Mouse (Mus musculus): Measurements from ENCODE around the gene Enpep. TPM values are rescaled to one million over a fixed set of nuclear protein-coding genes. Genes with fewer than 3 reads are reported as not detected.

Enpep gene
- total RNA-seq, 1 experiment, result 0.54 TPM

- TF ChIP-seq HCFC1 (IDR thresholded peaks at IDR 0.05; ENCODE audit: borderline replicate concordance, insufficient read depth, low read length) (no peak), CHD2 (IDR thresholded peaks at IDR 0.05; ENCODE audit: low read depth, low read length) (no peak), ZNF384 (IDR thresholded peaks at IDR 0.05; ENCODE audit: low read depth, low read length) (no peak), MAFK (IDR thresholded peaks at IDR 0.05; ENCODE audit: insufficient read depth, low read depth, low read length) (no peak), ZC3H11A (IDR thresholded peaks at IDR 0.05; ENCODE audit: borderline replicate concordance, low read depth, low read length) (no peak)
- no peak for DNase-seq (ENCODE audit: low read depth, low spot score)
- Histone ChIP-seq H3K4me1 (ENCODE audit: control insufficient read depth in 2 of 2, insufficient read depth in 2 of 2, low read length in 2 of 2, poor library complexity in 1 of 2) (no peaks in the 10 kb centered on the region), H3K4me3 (ENCODE audit: insufficient read depth in 1 of 2, low read depth in 1 of 2, low read length in 2 of 2, poor library complexity in 1 of 2, severe bottlenecking in 1 of 2) (no peak overlapping the region), H3K9ac (ENCODE audit: insufficient read depth, low read depth, low read length, poor library complexity, severe bottlenecking) (no peak overlapping the region), H3K9me3 (ENCODE audit: control insufficient read depth, insufficient read depth, low read depth, low read length) (no peaks in the 10 kb centered on the region), H3K27ac (ENCODE audit: insufficient read depth, low read depth, low read length, poor library complexity, severe bottlenecking) (no peak overlapping the region), H3K36me3 (ENCODE audit: control insufficient read depth, insufficient read depth, low read length, poor library complexity, severe bottlenecking) (no peaks in the 10 kb centered on the region)
- in situ Hi-C loops (cut with MboI; ENCODE audit: low sequenced_read_pairs in 2 of 2, unreplicated experiment in 2 of 2), result no loop called here
Observed at GRCm38 (mm10) chr3:129279441-129279840, 53.1 kb downstream of the Enpep start.

GRCm38 (mm10) chr3:129273156-129273831, 59.2 kb downstream of the Enpep start:
- no peaks in the 10 kb centered on the region for H3K9me3 ChIP-seq (ENCODE audit: control insufficient read depth, insufficient read depth, low read depth, low read length)
- no peak overlapping the region for H3K4me3 ChIP-seq (ENCODE audit: insufficient read depth in 1 of 2, low read depth in 1 of 2, low read length in 2 of 2, poor library complexity in 1 of 2, severe bottlenecking in 1 of 2)
- in situ Hi-C loops (cut with MboI; ENCODE audit: low sequenced_read_pairs in 2 of 2, unreplicated experiment in 2 of 2), result no loop called here
- H3K9ac ChIP-seq (ENCODE audit: insufficient read depth, low read depth, low read length, poor library complexity, severe bottlenecking), result no peak overlapping the region
- DNase-seq (ENCODE audit: low read depth, low spot score), result no peak
- H3K4me1 ChIP-seq (ENCODE audit: control insufficient read depth in 2 of 2, insufficient read depth in 2 of 2, low read length in 2 of 2, poor library complexity in 1 of 2), result no peaks in the 10 kb centered on the region
- no peak for TF ChIP-seq HCFC1 (IDR thresholded peaks at IDR 0.05; ENCODE audit: borderline replicate concordance, insufficient read depth, low read length)
- TF ChIP-seq CHD2 (IDR thresholded peaks at IDR 0.05; ENCODE audit: low read depth, low read length), result no peak
- TF ChIP-seq ZC3H11A (IDR thresholded peaks at IDR 0.05; ENCODE audit: borderline replicate concordance, low read depth, low read length), result no peak
- no peak for TF ChIP-seq MAFK (IDR thresholded peaks at IDR 0.05; ENCODE audit: insufficient read depth, low read depth, low read length)
- TF ChIP-seq ZNF384 (IDR thresholded peaks at IDR 0.05; ENCODE audit: low read depth, low read length), result no peak
- H3K36me3 ChIP-seq (ENCODE audit: control insufficient read depth, insufficient read depth, low read length, poor library complexity, severe bottlenecking), result no peaks in the 10 kb centered on the region
- no peak overlapping the region for H3K27ac ChIP-seq (ENCODE audit: insufficient read depth, low read depth, low read length, poor library complexity, severe bottlenecking)

GRCm38 (mm10) chr3:129270044-129270443, 62.5 kb downstream of the Enpep start:
- no peak for TF ChIP-seq ZNF384 (IDR thresholded peaks at IDR 0.05; ENCODE audit: low read depth, low read length)
- no peak for TF ChIP-seq ZC3H11A (IDR thresholded peaks at IDR 0.05; ENCODE audit: borderline replicate concordance, low read depth, low read length)
- no peak for TF ChIP-seq HCFC1 (IDR thresholded peaks at IDR 0.05; ENCODE audit: borderline replicate concordance, insufficient read depth, low read length)
- no peak for TF ChIP-seq MAFK (IDR thresholded peaks at IDR 0.05; ENCODE audit: insufficient read depth, low read depth, low read length)
- no peak for TF ChIP-seq CHD2 (IDR thresholded peaks at IDR 0.05; ENCODE audit: low read depth, low read length)
- in situ Hi-C loops (cut with MboI; ENCODE audit: low sequenced_read_pairs in 2 of 2, unreplicated experiment in 2 of 2), result no loop called here
- Histone ChIP-seq H3K9me3 (ENCODE audit: control insufficient read depth, insufficient read depth, low read depth, low read length) (no peaks in the 10 kb centered on the region), H3K4me3 (ENCODE audit: insufficient read depth in 1 of 2, low read depth in 1 of 2, low read length in 2 of 2, poor library complexity in 1 of 2, severe bottlenecking in 1 of 2) (no peak overlapping the region), H3K9ac (ENCODE audit: insufficient read depth, low read depth, low read length, poor library complexity, severe bottlenecking) (no peak overlapping the region), H3K36me3 (ENCODE audit: control insufficient read depth, insufficient read depth, low read length, poor library complexity, severe bottlenecking) (no peaks in the 10 kb centered on the region), H3K4me1 (ENCODE audit: control insufficient read depth in 2 of 2, insufficient read depth in 2 of 2, low read length in 2 of 2, poor library complexity in 1 of 2) (no peaks in the 10 kb centered on the region), H3K27ac (ENCODE audit: insufficient read depth, low read depth, low read length, poor library complexity, severe bottlenecking) (no peak overlapping the region)
- DNase-seq (ENCODE audit: low read depth, low spot score), result no peak

GRCm38 (mm10) chr3:129268886-129269683, 63.4 kb downstream of the Enpep start:
- no peak overlapping the region for H3K4me3 ChIP-seq (ENCODE audit: insufficient read depth in 1 of 2, low read depth in 1 of 2, low read length in 2 of 2, poor library complexity in 1 of 2, severe bottlenecking in 1 of 2)
- TF ChIP-seq ZNF384 (IDR thresholded peaks at IDR 0.05; ENCODE audit: low read depth, low read length), result no peak
- no peak for TF ChIP-seq HCFC1 (IDR thresholded peaks at IDR 0.05; ENCODE audit: borderline replicate concordance, insufficient read depth, low read length)
- no peak for TF ChIP-seq MAFK (IDR thresholded peaks at IDR 0.05; ENCODE audit: insufficient read depth, low read depth, low read length)
- no peak for TF ChIP-seq CHD2 (IDR thresholded peaks at IDR 0.05; ENCODE audit: low read depth, low read length)
- no peak for TF ChIP-seq ZC3H11A (IDR thresholded peaks at IDR 0.05; ENCODE audit: borderline replicate concordance, low read depth, low read length)
- no peak for DNase-seq (ENCODE audit: low read depth, low spot score)
- in situ Hi-C loops (cut with MboI; ENCODE audit: low sequenced_read_pairs in 2 of 2, unreplicated experiment in 2 of 2), result no loop called here
- no peak overlapping the region for H3K27ac ChIP-seq (ENCODE audit: insufficient read depth, low read depth, low read length, poor library complexity, severe bottlenecking)
- no peaks in the 10 kb centered on the region for H3K9me3 ChIP-seq (ENCODE audit: control insufficient read depth, insufficient read depth, low read depth, low read length)
- no peak overlapping the region for H3K9ac ChIP-seq (ENCODE audit: insufficient read depth, low read depth, low read length, poor library complexity, severe bottlenecking)
- no peaks in the 10 kb centered on the region for H3K4me1 ChIP-seq (ENCODE audit: control insufficient read depth in 2 of 2, insufficient read depth in 2 of 2, low read length in 2 of 2, poor library complexity in 1 of 2)
- no peaks in the 10 kb centered on the region for H3K36me3 ChIP-seq (ENCODE audit: control insufficient read depth, insufficient read depth, low read length, poor library complexity, severe bottlenecking)
